Mouse (Mus musculus): ENCODE data around the gene Aldh3a2.

GRCm38 (mm10) chr11:61181624-61182023, 85.6 kb downstream of the Aldh3a2 start:
- TF ChIP-seq MAFK (IDR thresholded peaks at IDR 0.05; ENCODE audit: insufficient replicate concordance, low read length) = no peak
- no peak for TF ChIP-seq POLR2A (IDR thresholded peaks at IDR 0.05; ENCODE audit: low read depth, low read length)
- no peak for TF ChIP-seq ZMIZ1 (IDR thresholded peaks at IDR 0.05; ENCODE audit: low read depth, low read length)
- TF ChIP-seq EP300 (IDR thresholded peaks at IDR 0.05; ENCODE audit: low read length) = no peak
- TF ChIP-seq MAX (IDR thresholded peaks at IDR 0.05; ENCODE audit: low read length) = no peak
- TF ChIP-seq TCF12 (IDR thresholded peaks at IDR 0.05; ENCODE audit: low read depth, low read length) = no peak
- TF ChIP-seq MXI1 (IDR thresholded peaks at IDR 0.05; ENCODE audit: low read depth, low read length) = no peak
- no peak for TF ChIP-seq CTCF (conservative IDR thresholded peaks at IDR 0.05 in 1 of 2, IDR thresholded peaks at IDR 0.05 in 1 of 2; ENCODE audit: low read depth in 2 of 2, low read length in 2 of 2)
- TF ChIP-seq MYC (IDR thresholded peaks at IDR 0.05; ENCODE audit: low read depth, low read length) = no peak
